Mouse (Mus musculus): Measurements from ENCODE around the gene Tnpo1.

Tnpo1 gene

DNA sequence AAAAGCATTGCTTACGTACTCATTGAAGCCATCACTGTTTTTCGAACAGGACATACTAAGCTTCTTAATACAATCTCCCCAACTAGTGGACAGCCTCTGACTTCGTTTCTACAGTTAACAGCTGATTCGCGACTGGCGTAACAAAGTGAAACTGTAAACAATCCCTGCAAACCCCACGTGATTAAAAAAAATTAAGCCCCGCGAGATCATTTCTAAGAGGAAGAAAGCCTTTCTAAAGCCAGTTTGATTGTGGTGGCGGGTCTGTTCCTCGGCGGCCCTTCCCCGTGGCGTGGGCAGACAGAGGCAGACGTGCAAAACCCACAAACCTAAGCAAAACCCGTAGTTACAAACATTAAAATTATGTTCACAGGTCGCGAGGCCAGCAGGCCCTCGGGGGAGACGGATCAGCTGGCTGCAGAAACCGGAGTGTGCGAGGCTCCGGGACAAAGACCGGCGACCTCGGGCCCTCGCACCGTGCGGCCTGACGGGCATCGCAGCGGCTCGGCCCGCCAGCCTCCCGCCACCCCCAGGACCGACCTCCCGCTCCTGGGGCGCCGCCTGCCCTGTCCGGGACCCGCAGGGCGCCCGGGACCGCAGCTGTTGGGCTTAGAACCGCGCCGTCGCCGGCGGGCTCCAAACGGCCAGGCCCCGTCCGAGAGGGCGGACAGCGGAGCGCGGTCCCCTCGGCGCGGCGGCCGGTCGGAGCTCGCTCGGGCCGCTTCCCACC is 535 bp downstream of the Tnpo1 start:
- DNase-seq (ENCODE audit: low read depth, low spot score), result peak; percentile 83

DNA sequence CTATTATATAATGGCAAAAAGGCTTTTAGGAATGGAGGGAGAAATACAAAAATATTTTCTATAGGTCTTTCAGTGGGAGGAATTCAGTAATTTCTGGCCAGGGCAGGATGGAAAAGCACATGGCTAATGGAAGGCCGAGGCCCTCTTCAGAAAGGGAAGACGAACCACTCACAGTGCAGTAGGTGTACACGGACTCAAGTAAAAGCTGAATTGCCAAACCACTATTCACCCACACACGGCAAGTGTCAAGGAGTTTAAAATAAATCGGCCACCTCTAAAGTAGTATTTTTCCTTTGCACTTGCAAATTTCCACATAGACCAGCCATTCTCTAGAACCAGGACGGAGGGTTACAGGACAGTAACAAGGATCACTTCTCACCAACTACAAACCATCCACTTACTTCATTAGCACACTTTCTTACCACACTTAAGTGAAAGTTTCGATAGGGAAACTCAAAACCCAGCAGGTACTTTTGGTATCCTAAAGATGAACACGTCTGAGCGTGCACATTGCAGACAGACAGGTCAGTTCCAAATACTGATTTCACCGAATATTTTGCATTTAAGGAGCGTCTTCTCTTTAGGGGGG is 1.2 kb downstream of the Tnpo1 start:
- DNase-seq (ENCODE audit: low read depth, low spot score), result no peak

DNA sequence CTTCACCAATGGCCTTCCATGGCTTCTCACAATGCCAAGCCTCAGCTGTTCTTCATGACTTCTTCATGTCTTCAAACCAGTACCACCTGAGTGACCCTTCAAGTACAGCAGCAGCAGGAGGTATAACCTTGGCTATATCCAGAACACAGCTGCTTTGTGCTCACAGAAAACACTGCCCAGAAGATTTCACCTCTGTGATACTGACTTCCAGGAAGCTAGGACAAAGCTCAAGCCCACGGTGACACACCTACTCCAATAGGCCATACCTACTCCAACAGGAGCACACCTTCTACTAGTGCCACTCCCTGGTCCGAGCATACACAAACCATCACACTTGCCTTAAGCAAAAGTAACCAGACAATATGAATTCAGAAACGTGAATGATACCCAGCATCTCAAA is 3.4 kb downstream of the Tnpo1 start:
- no peak for DNase-seq (ENCODE audit: low read depth, low spot score)

DNA sequence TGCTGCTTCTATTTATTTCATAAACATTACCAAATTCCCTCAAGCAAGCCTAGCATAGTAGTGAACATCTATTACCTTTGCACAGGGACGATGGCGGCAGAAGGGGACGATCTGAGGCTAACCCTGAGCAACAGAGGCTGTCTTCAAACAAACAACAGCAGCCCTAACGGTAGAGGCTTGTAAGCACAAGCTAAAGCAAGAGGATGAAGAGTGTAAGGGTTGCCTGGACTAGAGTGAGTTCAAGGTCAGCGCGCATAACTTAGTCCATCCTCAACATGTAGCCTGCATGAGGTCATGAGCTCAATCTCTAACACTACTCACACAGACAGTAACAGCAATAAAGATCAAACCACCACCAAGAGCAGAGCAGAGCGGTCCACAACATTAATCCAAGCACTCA is 4.9 kb downstream of the Tnpo1 start:
- DNase-seq (ENCODE audit: low read depth, low spot score), result no peak

DNA sequence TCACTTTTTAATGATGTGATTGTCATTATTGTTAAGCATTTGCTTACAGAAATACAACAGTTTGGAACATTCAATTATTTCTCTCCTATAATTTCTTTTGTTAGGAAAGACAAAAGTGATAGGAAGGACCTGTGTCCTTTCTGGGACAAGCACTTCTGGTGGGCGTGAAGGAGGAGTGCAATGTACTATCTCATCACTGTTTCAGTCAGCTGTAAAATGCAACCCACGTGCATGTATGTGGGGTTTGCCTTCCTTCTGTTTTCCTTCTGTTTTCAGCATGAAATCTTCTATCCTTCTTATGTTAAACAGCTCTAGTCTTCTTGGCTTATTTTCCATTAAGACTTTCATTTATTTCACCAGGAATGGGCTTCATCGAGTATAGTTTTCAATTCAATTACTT is 5.9 kb downstream of the Tnpo1 start:
- DNase-seq (ENCODE audit: low read depth, low spot score), result no peak

DNA sequence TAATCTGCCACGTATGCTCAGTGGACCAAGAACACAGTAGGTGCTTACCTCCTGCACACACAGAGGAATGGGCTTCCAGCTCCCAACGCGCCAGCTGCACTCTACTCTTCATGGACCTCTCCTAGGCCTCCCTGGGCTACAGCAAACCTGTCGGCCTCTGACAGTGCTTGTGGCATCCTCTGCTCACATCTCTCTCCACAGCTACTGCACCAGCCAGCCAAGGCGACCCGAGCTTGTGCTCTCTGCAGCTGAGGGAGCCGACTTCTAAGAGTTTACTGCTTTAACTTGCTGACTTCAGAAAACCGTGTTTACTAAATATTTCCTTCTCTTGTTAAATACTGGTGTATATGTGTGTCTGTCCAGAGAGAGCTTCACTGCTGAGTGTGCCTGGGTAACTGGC is 6.5 kb downstream of the Tnpo1 start:
- no peak for DNase-seq (ENCODE audit: low read depth, low spot score)

DNA sequence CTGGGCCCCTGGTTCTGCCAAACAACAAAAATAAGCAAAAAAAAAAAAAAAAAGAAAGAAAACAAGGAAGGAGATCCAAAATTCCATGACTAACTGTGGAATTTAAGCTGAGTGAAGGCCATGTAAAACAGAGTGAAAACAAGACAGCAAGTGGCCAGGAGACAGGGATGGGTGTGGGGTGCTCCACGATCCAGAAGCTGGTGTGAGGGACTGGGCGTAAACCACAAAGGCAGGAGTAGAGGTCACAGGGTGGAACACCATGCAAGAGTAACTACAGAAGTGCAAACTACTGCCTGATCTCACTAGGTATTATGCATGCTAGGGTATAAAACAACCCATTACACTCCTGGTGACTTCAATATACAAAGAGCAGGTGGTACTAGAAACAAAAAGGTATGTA is 8.3 kb downstream of the Tnpo1 start:
- DNase-seq (ENCODE audit: low read depth, low spot score), result no peak

DNA sequence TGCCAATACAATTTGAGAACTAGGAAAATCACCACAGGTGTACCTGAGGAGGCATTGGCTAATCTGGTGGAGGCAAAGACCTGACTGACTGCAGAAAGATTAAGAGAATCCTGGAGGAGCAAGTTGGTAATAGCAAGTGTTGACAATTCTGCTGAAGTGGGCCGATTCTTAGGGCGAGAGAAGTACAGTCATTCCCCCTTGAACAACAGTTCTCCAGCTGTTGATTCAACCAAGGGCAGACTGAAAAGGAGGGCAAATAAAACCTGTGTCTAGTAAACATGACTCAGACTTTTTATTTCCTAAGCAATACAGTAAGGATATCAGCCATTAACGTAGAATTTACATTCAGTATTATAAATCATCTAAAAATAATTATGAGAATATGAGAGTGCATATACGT is 10.6 kb downstream of the Tnpo1 start:
- DNase-seq (ENCODE audit: low read depth, low spot score), result no peak

DNA sequence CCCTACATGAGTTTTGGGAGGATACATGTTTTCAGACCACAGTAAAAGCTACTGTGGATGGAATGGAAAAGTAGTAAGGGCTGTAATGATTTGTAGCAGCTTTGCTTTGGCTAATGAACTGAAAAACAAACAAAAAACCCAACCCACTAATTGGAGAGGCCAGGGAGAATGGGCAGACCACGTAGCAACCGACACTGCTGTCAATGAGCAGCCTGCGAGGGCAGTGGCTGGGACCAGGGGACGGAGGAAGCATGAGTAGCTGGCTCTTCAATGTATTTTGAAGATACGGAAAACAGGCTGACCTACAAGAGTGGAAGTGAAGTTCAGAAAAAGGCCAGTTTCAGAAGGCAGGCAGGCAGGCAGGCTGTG is 11.4 kb downstream of the Tnpo1 start:
- no peak for DNase-seq (ENCODE audit: low read depth, low spot score)

DNA sequence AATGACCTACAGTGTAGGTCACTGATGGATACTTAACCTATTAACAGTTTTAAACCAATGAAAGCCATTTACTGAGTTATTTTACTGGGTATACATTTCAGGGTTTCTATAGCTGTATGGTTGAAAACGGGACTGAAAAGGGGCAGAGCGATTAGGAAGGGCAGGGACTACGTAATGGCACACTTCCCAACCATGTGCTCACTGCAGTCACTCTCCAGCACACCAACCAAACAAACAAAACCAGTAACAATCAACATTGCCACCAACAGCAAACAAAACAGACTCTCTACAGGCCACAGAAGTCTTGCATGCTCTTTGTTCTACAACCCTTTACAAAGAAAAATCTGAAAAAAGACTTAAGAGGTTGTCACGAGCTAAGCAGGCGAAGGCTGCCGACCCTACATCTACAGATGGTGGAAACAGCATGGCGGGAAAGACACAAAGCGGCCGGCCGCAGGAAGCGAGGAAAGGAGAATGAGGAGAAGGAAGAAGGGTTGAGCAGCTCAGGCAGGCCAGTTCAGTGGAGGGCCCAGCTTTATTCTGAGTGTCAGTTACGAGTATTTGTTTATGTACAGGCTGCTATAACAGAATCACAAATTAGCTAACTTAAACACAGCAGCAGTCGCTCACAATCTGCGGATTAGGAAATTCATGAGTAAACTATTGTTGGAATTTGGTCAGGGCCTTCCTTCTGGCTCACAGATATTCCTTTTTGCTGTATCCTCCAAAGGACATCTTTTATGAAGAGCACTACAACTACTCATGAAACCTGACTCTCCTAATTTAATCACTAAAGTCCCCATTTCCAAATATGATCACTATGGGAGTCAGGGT is 12.0 kb downstream of the Tnpo1 start:
- no peak for DNase-seq (ENCODE audit: low read depth, low spot score)

DNA sequence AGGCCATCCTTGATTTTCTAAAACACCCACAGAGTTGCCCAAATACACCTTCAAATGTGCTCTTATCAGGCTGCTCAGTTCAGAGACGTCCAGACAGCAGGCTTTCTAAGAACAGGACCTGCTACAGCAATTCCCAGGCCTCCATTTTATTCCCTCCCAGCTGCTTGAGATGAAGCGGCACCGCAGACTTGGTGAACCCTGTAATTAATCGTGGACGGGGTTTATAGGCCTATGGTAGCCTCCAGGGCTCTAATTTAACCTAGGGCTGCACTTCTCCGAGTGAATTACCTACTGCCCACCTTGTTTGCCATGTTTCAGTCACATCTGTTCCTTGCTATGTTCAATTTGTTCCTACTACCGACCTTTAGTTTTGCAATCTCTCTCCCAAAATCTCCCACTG is 13.0 kb downstream of the Tnpo1 start:
- DNase-seq (ENCODE audit: low read depth, low spot score), result no peak

DNA sequence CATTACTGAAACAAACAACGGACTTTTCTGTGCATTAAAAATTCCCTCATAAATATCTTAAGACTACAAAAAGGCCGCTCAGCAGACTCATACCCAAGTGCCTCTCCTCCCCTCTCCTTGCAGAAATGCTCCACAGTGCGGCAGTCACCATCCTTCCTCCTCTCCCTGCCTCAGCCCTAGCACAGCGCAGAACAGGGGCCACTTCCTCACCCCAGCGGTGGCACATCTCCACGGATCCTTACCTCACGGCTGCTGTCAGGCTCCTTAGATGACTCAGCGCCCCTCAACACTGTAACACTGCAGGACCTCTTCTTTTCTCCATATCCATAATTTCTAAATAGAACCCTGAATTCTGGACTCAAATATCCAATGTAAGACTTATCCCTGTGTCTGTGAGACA is 13.6 kb downstream of the Tnpo1 start:
- DNase-seq (ENCODE audit: low read depth, low spot score), result peak; percentile 47

DNA sequence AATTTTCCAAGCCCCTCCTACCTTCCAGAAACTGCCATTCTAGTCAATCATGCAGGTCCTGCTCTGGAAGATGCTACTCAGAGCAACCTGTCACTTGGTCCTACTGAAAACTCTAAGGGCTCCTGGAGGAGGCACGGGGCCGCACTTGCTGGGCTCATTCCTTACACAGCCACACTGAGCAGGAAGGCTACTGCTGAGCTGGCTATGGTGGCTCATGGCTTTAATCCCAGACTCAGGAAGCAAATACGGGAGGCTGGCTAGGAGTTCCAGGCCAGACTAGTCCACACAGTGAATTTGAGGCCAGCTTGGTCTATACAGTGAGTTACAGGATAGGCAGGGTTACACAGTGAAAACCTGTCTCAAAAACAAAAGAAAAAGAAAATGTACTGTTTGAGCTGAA is 15.4 kb downstream of the Tnpo1 start:
- DNase-seq (ENCODE audit: low read depth, low spot score), result no peak

DNA sequence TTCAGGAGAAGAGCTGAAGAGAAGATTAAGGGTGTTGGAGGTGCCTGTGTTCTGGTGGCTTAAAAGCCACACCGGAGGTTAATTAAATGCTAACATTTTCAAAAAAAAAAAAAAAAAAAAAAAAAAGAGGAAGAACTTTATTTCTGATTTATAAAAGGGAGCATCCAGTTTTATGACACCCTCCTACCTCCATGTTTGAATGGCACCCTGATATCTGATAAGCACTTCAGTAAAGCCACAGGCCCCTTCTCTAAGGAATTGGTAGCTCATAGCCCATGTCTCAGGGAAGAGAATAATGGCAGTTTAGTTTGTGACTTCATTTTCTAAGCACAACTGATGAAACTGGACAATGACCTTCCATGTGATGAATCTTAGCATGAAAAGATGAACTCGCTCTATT is 21.6 kb downstream of the Tnpo1 start:
- no peak for DNase-seq (ENCODE audit: low read depth, low spot score)

DNA sequence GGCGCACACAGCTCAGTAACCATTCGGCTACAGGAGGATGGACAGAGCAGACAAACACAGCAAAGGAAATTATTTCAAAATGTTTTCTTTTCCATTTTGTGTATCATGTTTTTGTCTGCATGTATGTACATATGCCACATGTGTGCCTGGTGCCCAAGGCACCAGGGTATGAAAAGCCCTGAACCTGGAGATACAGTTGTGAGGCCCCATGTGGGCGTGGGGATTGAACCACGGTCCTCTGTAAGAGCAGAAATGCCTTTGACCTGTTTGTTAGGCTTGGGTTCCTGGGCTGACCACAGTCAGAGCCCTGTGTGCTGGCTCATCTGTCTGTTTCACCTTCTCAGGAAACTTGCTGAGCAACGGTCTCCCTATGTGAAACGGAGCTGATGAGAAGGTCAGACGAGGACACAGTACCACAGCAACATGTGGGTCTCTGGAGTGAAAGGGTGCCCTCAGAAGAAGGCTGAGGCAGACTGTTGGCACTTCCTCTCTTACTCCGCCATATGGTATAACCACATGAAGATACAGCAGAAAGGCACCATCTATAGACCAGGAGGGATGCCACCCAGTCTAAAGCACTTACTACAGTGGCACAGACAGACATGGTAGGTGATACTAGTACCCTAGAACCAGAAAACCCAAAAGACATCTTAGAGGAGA is 23.7 kb downstream of the Tnpo1 start:
- DNase-seq (ENCODE audit: low read depth, low spot score), result peak; percentile 16

DNA sequence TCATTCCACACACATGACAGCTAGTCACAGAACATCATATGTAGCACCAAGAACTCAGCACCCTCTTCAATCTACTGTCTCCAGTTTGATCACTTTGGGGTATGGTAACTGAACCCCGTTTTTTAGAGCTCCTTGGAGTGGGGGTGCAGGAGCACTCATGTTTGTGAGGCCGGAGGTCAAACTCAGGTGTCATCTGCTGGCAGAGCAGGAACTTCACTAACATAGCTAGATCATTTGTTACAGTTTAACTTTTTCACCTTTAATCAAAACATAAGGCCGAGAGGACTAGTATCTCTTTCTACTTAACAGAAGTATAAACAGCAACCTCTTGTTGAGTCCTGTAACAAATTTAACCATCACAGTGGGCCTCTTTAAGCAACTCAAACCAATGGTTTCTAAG is 26.6 kb downstream of the Tnpo1 start:
- DNase-seq (ENCODE audit: low read depth, low spot score), result no peak

DNA sequence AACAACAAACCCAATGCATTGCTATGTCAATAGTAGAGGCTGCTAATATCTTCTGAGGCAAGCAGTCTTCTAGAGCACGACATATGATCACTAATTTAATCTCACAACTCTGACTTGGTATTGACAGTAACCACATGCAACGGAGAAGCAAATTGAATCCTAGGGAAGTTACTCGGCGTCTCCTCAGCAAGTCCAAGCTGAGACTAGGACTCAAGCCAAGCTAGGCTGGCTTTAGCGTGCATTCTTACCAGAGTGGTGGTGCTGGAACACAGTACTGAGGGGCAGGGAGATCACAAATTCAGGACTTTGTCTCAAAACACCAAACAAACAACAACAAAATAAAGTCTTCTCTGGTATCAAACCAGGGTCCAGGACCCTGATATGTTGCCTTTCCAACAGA is 28.6 kb downstream of the Tnpo1 start:
- DNase-seq (ENCODE audit: low read depth, low spot score), result no peak

DNA sequence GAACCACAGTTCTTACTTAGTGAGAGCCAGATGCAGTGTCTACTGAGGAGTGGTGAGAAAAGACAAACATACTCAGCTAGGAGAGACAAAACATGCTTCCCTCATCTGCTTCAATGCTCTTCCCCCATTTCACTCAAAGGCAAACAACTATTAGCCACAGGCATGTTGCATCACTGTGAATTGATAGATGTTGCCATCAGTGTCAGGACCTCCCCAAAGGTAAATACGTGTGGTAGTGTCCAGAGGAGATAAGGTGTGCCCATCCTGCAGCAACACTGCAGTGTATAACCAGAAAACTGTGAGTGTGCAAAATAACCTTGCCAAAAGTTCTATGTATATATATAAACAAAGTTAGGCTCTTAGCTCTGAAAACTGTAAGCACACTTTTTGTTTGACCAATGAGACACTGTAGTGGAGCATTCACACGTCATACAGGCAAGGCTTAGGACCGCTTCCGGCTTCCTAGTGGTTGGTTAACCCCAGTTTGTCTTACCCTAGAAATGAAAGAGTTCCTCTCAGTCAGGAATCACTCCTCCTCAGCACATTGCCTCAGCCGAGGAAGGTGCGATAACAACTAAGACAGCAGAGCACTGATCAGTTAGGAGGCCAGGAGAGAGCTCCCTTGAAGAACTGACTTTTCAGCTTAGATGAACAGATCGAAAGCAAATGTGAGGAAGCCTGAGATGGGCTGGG is 29.6 kb downstream of the Tnpo1 start:
- DNase-seq (ENCODE audit: low read depth, low spot score), result peak; percentile 68

DNA sequence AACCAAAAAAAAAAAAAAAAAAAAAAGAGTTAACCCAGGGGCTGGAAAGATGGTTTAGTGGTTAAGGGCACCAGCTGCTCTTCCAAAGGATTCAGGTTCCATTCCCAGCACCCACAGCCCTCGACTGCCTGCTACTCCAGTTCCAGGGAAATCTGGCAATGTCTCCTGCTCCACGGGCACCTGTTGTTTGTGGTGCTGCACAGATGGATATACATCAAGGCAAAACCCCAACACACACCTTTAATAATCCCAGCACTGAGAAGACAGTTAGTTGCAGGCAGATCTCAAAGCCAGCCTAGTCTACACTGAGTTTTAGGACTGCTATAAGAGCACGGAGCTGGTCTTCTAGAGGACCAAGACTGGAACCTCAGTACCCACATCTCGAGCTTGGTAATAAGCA is 30.2 kb downstream of the Tnpo1 start:
- no peak for DNase-seq (ENCODE audit: low read depth, low spot score)

DNA sequence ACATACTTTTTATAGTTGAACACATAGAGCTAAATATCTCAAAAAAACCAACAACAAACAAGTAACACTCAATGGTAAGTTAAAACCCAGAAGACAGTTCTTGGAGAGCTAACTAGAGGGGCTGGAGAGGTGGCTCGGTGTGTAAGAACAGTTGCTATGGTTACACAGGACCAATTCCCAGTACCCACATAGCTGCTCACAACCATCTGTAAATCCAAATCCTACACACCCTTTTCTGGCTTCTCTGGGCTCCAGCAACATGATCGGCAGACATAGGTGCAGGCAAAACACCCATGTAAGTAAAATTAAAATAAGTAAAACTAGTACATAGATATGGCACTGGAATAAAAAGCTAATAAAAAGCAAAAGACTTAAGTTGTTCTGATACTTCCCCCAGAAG is 31.3 kb downstream of the Tnpo1 start:
- no peak for DNase-seq (ENCODE audit: low read depth, low spot score)

DNA sequence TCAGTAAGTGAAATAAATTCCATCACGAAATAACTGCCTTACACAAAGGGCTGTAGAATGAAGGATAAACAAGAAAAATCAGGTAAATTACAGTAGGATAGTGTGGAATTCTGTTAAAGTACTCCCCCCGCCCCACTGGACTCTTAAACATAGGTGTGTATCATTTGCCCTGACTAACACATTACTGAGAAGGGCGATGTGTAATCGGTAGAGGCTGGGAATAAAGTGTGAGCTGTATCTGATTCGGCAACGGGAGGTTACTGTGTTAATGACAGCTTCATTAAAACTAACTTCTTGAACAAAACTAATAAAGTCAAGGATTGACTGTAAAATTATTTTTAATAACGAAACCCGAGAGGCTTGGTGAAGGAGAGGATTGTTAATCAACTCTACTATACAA is 34.7 kb downstream of the Tnpo1 start:
- no peak for DNase-seq (ENCODE audit: low read depth, low spot score)

DNA sequence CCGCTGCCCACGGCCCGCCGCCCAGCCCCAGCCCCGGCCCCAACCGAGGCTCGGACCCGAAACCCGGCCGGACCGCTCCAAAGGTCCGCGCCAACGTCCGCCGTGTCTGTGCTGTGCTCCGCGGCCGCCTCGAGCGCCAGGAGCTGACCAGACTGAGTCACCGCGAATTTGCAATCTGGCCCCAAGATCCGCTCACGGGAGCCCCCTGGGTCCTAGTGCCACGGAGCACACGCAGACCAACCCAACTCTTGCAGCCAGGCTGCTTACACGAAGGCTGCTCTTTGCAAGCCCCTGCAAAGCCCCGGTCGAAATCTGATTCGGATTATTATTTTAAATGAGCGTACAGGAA is 35.3 kb downstream of the Tnpo1 start:
- peak; percentile 80 for DNase-seq (ENCODE audit: low read depth, low spot score)
